Mouse (Mus musculus) frontal cortex, postnatal 25 days (tissue): ENCODE measurements around the gene Utp18.
"Not testable (repeated sequence)": the region's sequence is repeated elsewhere in the genome, so short reads cannot be mapped to it uniquely, and the experiment has no call there.

Source experiments
- DNase-seq, 2 experiments: peaks; one replicate each; pipeline ENCODE4 v3.0.0; 2022; ENCODE audit warnings: low spot score in 2 of 2

Utp18 gene

DNA sequence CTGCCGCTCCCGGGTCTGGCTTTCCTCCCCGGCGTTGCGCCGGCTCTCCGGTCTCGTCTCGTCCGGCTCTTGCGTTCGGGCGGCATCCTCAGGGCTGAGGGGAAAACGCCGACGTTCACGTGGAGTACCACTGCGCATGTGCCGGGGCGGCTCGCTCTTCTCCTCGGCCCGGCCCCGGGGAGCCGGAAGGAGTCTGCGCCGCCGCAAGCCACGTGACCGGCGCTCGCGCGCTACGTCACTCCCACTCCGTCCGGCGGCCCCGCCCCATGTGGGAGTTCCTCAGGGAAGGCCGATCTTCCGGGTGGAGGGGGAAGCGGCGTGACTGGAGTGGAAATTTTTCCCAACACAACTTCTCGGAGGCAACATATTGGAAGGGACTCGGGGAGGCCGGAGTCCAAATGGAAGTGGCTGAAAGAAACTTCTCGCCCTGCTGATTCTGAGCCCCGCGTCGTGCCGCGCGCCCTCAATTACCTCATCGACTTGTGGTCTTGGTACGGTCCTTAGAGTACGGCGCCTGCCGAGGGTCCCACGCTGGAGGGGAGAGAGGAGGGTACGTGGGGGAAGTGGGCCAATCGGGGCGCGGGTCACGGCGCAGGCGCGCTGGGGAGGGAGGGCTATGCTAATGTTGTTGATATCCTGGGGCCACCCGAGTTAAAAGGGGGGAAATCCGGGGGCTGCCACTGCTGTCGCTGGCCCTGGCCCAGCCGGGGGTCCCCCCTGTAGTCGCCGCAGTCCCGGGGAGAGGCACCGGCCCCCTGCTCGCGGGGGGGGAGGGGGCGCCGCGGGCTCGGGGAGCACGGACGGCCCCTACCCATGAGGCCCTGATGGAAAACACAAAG is at the start of gene Utp18, which contains the start of gene Mbtd1:
Gene Utp18, minus strand, starts transcription at position 195 of the 839 bp plus-strand sequence.
Gene Mbtd1, plus strand, starts transcription at position 281 of the 839 bp plus-strand sequence.
- peak; percentile 93 to 99 for DNase-seq

DNA sequence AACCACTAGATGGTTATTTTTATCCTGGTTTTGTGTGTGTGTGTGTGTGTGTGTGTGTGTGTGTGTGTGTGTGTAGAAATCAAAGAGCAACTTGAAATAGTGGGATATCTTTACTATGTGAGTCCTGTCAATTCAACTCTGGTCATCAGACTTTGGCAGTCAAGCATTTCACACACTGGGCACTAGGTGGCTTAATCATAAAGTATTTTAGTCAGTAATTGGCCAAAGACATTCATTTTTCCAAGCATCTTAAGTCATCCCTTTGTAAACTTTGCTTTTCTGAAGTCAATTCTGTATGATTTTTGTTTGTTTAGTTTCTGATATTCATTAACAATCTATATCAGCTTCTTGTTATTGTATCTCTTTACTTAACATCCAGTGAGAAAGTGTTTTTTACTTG is 43.5 kb upstream of the Utp18 start:
- DNase-seq = no peak

DNA sequence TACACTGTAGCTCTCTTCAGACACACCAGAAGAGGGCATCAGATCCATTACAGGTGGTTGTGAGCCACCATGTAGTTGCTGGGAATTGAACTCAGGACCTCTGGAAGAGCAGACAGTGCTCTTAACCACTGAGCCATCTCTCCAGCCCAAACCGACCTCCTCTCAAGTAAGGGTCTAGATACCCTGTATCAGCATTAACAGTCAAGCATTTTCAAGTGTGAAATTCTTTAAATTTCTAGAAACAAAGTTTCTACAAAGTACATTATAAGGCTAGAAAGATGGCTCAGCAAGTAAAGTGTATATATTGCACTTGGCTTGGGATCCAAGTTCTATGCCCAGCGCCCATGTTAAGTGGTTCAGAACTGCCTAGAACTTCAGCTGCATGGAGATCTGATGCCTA is 29.5 kb upstream of the Utp18 start:
- not testable (repeated sequence) for DNase-seq

DNA sequence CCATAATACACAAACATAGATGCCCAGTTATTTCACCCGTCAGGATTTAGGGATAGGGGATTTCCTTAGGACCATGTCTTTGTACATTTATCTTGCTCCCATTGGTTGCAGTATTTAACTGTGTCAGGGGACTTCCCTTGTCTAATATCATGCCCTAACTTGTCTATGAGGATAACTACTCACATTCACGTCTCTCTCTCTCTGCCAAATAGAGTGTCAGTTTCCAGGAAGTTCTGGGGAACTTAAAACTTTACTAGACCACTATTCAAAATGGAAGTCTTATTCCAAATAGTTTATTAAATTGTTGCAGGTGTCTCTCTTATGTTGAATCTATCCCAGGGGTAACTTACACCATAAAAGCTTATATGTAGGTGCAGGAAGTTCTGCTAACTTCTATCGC is 26.0 kb upstream of the Utp18 start:
- DNase-seq = no peak

DNA sequence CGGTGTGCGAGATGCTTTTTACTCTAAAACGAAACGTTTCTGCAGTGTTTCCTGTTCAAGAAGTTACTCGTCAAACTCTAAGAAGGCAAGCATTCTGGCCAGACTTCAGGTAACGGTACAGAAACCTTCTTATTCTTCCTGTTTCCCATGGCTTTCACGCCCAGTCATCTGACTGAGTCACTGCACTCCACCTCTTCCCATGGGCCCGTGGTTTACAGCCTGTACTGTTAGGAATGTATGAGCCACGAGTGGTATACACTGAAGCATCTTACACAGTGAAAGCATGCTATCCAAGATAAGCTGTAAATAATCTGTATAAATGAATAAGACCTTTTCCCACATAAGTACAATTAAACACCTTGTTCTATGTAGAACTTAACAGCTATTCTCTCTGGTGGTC is 23.3 kb upstream of the Utp18 start:
- no peak for DNase-seq

DNA sequence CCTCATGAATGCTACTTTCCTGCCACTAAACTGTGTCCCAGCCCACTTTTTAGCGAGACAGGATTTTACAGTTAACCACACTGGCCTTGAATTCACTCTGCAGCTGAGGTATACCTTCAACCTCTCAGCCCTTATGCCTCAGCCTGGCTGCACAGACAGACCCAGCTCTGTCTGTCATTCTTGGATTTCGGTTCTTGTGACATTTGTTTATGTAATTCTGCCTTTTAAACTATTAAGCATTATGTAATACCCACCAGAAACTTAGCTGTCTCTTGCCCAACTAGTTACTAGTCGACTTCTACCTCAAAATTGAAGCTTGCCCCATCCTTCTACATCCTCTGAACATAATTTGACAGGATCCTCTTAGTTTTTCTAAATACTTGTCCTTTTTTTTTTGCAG is 22.3 kb upstream of the Utp18 start:
- no peak for DNase-seq

DNA sequence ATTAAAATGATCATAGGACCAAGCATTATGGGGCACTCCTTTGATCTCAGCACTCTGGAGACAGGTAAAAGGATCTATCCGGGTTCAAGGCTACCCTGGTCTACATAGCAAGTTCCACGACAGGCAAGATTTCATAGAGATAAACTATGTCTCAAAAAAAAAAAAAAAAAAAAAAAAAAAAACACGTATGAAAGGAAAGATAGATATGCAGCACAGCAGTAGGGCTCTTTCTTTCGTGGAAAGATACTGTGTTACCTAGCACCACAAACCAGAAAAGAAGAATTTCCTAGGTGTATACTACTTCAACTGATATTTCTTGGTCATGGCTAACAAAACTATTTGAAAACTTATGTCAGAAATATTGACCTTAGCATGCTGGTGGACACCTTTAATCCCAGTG is 21.3 kb upstream of the Utp18 start:
- DNase-seq = no peak

DNA sequence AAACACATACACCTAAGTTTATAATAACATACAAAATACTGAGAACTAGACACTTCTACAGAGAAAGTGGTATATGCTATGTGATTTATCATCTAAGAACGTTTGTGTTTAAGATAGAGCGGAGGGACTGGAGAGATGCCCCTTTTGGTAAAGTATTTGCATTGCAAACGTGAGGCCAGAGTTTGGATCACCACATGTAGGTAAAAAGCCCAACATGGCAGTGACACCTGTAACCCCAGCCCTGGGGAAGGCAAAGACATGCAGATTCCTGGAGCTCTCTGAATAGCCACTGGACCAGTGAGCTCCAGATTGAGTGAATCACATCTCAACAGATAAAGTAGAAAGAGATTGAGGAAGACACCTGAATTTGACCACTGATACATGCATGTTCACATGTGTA is 12.2 kb upstream of the Utp18 start:
- DNase-seq = no peak

DNA sequence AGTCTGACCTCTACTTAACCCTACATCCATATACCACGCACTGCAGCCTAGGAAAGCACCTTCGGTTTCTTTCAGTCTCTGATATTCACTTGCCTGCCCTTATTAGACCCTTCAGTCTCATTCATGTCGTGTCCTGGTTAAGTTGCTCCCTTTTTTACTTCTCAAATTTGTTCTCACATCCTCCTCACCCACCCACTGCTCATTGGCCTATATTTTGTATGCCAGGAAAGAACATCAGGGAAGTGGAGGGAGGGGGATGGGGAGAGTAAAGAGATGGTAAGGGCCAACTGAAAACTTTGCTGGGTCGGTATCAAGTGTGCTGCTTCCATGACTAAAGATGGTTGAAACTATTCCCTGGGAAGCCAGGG is 1.5 kb upstream of the Utp18 start:
- no peak for DNase-seq

DNA sequence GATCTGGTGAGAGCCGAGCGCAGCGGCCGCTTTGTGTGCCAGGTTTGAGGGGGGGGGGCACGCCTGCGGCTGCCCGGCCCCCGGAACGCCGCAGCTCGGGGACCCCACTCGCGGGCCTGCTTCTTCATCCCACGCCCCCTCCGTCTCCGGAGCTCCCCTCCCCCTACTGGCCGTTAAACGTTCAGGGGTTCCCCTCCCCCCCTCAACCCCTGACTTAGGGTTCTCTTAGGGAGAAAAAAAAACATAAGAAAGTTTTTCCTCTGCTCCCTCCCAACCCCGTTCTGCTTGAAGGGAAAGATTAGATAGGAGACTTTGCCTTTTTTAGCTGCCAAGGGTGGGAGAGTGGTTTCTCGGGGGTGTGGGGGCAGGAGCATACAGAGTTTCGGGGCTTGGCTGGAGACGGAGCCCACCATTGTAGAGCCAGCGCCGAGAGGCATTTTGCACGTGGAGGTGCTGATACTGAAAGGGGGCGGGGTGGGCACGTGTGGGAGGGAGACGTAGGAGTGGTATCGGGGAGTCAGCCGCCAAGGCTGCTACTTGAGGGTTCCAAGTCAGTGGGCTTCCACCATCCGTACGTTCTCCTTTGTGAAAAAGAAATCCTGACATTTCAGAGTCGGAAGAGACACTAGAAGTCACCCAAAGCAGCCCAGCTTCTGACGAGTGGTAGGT is 979 bp upstream of the Utp18 start:
- DNase-seq = no peak

DNA sequence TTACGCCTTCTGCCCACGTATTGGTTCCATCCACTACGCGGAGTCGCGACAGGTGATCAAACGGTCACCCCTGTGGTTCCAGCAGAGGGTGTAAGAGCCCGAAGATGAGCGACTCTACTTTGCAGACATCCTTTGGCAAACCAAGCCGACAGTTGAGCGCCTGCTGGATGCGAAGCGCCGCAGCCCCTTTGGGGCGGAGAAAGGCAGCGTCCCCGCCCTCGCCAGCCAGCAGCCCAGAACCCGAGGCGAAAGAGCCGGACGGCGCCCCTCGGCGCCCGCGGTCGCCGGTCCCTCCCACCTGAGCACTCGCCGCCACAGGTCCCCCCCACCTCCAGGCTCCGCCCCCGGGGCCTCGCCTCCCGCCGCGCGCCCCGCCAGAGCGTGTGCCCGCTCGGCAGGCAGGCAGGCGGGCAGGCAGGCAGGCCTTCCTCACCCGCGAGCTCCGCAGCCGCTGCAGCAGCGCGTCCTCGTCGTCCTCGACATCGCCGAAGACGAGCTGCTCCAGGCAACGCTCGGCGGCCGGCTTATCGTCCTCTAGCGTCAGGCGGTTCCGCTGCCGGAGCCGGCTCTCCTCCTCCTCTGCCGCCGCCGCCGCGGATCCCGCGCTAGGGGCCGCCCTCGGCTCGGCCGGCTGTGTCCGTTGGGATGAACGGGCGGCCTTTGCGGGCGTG is 530 bp downstream of the Utp18 start:
- peak; percentile 10 to 27 for DNase-seq

DNA sequence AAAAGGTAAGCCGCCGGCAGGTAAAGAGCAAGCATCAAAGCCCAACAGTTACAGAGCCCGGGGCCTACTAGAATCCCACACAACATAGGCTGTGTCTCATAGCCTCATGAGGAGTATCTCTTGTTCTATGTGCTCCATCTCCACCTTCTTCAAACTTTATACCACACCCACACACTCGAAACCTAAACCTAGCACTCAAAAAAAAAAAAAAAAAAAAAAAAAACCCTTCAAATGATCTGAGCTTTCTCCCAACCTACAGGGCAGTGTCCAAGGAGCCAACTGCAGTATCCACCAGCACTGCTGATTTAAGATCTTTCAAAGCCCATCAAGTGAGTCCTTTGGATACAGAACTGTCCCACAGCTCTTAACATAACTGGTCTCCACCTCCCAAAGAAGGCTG is 1.5 kb downstream of the Utp18 start:
- no peak for DNase-seq

DNA sequence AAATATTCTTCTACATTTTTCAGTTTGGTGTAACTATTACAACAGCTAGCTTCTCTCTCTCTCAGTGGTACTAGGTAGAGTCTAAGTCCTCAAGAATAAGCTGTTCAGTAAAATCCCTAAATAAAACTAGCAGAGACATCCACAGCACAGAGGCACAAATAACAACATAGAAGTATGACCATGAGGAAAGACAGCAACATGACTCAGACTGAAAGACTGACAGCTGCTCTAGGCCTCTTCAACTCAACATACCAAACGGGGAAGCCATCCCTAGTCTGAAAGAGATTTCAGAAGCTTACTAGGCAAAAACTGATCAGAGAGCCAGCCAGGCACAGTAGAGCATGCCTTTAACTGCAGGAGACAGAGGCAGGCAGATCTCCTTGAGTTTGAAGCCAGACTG is 22.9 kb downstream of the Utp18 start:
- DNase-seq = no peak

DNA sequence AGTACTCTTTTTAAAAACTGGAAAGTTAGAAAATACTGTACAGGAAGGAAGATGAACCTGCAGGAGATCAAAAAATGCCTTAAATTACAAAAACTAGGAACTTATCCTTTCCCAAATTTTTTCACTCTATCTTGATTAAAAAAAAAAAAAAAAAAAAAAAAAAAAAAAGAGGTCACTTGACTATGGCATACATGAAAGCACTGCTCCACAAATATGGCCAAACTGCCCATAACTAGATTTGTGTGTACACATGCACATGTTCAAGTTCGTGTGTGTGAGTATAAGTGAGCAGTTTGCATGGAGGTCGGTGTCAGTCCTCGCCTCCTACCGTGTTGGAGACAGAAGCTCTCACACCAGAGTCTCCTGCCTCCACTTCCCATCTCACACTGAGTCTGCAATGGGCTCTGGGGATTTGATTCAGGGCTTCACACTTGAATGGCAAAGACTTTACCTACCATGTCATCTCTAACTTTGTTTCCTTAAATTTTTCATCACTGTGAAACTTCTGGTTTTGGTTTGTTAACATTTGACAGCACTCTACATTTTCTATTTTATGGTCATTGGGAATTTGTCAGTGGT is 23.4 kb downstream of the Utp18 start:
- DNase-seq = no peak

DNA sequence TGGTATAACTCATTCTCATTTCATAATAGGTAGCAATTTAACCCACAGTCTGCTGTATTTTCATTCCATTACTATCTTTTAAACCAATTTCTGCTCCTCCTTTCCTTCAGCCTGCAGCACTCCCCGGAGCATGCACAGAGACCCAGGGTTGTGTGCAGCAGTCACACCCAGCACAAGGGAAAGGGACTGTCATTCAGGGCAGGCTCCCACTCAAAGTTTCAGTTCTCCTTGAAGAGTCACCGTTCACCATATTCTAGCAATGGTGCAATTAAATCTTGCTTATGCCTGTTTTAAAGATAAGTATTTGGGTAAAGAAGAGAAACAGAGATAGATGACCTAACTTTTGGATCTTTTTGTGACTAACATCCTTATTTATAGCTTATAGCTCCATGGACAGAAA is 24.4 kb downstream of the Utp18 start:
- no peak for DNase-seq

DNA sequence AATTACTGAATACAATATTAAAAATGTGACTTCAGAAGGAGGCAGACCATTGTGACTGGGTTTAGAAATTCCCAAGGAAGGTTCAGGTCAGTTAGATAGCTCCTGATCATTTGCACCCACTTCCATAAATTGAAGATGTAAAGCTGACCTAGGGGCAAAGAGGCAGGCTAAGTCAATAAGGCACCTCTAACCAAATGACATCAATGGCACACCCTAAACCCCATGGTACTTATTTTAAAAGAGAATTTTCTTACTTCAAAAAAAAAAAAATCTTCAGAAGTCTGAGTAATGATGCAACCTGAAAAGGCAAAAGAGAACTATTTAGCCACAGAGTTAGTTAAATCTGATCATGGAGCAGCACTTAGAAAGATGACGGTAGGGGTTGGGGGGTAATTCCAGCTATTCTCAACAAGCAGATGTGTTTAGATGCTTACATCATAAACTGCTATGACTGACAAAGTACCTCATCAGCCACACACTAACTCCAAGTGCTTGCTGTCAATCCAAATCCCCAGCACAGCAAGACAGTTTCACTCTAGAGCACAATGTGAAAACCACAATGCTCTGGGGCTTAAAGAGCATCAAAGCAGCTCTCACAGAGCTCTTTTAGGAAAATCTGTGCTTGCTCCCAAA is 24.9 kb downstream of the Utp18 start:
- DNase-seq = no peak

DNA sequence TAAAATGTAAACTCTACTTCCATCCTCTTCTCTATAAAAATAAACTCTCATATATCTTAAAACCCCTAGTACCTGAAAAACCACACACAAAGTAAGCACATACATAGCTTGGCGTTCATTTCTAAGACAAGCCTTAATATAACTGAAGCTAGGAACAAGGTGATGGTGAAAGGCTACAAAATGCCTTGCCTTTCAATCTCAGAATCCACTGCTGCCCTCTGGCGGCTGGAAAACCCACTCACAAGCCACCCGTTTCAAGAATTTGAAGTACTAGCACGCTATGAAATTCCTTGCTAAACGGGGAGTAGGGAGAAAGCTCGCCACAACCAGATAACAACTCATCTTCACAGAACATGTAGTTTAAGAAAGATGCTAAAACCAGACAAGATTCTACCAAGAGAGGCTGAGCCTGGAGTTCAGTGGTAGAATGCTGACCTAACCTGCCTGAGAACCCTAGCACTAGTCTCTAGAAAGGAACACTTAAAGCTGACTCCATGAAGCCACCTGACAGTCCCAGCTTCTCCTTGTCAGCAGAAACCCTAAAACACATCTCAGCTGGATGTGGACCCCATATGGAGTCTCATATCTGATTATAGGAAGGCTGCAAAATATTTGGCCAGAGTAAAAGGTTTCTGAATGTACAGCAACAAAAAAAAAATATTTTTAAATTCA is 29.1 kb downstream of the Utp18 start:
- DNase-seq = peak; percentile 85 to 86

DNA sequence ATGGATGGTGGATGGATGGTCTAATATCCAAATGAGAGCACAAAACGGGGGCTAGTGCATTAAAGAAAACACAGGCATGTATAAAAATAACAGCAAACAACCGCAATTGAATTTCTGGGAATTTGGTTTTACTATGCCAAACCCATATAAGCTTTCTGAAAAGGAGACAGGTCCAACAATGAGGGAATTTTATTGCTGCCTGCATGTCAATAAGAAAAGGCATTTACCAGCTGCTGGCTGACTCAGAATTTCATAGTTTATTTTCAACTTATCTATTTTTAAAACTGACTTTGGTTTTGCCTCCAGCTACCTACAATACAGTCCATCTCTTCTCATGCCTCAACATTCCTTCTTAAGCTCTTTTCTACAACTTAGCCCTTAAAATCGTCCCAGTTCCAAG is 33.0 kb downstream of the Utp18 start:
- DNase-seq = no peak

DNA sequence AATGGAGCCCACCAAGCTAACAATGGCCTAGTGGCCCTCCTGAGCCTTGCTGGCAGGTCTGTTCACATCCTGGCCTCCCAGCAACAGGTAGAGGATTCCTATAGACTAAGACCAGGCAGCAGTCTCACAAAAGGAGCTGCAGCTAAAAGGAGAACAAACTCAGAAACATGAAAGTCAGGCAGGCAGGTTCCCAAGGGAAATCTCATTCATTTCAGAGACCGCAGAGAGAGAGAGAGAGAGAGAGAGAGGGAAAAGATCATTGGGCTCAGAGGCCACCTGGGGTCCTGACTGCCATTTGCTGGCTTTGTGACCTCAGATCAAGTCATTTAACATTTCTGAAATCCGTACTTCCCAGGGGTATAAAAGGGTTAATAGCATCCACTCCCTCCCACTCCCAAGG is 38.2 kb downstream of the Utp18 start:
- DNase-seq = no peak

DNA sequence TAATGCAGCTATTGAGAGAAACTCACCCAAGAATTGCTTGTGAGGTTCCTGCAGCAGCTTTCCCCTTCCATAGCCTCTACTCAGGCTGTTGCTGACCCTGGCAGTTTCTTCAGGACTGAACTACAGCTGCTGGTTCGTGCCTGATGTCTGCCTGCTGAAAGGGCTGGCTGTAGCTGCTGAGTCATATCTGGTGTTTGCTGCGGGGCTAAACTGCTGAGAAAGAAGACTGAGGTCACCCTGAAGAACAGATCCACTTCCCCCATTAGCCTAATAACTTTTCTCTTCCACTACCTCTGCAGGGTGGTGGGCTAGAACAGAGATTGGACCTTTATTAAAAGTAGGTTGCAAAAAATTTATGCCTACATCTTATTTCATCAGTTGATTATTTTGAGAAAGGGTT is 49.8 kb downstream of the Utp18 start:
- no peak for DNase-seq

DNA sequence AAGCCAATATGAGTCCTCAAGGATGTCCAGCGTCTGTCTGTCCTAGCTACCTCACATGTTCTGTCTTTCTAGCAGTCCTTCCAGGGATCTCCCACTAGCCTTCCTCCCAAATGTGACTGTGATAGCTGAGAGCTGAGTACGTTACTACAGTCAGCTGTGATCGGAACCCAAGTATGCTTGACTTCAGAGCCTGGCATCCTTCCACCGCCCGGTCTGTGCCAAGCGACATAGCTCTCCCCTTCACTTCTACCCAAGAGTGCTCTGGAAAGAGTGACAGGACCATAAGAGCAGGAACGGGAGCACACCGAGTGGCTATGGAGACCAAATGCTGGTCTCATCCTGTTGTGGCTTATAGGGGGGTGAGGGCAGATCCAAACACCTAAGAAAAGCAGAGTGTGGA is 55.6 kb downstream of the Utp18 start:
- no peak for DNase-seq

DNA sequence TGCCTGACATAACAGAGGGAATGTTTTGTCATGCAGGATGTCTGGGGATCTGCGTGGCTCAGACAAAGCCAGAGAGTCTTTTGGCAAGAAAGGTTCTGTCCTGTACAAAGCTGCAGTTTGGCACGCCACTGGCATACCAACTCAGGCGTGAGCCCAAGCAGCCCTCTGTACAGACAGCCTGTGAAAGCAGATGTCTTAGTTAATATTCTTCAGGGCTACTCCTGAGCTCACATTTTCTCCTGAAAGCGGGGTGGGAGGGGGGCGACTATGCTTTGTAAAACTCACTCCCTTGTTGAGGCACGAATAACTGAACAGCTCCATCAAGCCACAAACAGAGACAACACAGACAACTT is 56.3 kb downstream of the Utp18 start:
- no peak for DNase-seq
